Mouse (Mus musculus) inflammation-experienced regulatory T-cells, adult 6 months (primary cell): ENCODE data around the gene Coq7. TPM values are rescaled to one million over a fixed set of nuclear protein-coding genes. Genes with fewer than 3 reads are reported as not detected.

Source experiments
- ATAC-seq: one replicate; pipeline ENCODE4 v1.8.0; 2017
- polyA plus RNA-seq, 3 experiments: library from polyadenylated mRNA; unstranded; fragments of 100-300 nt; shearing (Covaris generic); gene quantifications; one replicate each; pipeline ENCODE4 v1.2.1; 2017

Gene Coq7
- polyA plus RNA-seq, 3 experiments from 2014 or later: 9.3 to 17.3 (median 11.1) TPM

GRCm38 (mm10) chr7:118494892-118495579, 38.1 kb downstream of the Coq7 start:
- no peak for ATAC-seq

GRCm38 (mm10) chr7:118493892-118494291, 39.3 kb downstream of the Coq7 start:
- ATAC-seq: no peak

DNA sequence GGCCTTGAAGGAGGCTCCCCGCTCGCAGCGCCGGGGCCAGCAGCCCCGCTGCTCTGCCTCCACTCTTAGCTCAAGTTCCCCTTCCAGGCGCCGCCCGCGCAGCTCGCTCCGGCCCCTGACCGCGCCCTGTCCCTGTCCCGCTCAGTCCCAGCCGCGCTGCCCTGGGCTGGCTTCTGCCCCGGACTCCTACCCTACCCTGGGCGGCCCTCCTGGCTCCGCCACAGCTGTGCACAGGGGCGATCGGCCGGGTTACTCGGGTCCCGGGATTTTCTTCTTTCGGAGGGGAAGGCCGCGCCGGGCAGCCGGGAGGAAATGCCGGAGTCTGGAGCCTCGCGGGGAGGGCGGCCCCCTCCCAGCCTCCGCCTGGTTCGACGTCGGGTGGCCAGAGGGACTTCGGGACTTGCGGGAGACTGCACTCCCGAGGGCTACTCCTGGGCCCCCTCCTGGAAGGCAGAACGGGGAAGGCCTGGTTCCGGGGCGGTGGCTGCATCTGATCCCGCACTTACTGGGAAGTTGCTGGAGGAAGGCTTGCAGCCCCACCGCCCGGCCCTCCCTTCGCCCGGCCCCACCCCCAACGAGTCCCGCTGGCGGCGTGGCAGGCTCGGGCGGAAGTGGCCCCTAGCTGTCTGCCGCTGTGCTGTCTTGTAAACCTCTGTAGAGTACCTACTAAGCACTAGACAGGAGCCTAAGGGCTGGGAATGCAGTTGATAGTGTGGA, 41.6 kb downstream of the Coq7 start, which contains the start of gene Itpripl2:
Itpripl2 (minus strand) TSS at position 545 of the 717 bp plus-strand sequence.
- ATAC-seq: peak; percentile 89

GRCm38 (mm10) chr7:118490666-118491430, 42.3 kb downstream of the Coq7 start:
- ATAC-seq: peak; percentile 22

- no peak for ATAC-seq
Measured at GRCm38 (mm10) chr7:118489706-118490665, 43.2 kb downstream of the Coq7 start.

GRCm38 (mm10) chr7:118488060-118488664, 45.0 kb downstream of the Coq7 start:
- no peak for ATAC-seq

DNA sequence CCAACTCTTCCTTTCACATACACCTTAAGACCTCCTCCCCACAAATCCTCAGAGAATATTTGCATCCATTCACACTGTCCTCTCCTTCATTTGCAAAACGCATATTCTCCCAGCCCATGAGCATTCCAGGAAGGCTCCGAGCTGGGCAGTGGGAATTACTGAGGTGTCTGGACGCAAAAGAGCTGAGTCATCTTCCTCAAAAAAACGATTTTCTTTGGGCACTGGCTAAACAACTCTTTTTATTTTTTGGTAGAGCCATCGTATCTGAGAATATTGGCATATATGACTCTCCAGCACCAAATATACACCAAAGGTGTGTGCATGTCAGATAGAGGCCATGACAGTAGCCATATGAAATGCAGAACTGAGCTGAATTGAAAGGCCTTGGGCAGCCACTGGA, 46.2 kb downstream of the Coq7 start:
- ATAC-seq: no peak

- ATAC-seq: no peak
Measured at GRCm38 (mm10) chr7:118483996-118484395, 49.2 kb downstream of the Coq7 start.

DNA sequence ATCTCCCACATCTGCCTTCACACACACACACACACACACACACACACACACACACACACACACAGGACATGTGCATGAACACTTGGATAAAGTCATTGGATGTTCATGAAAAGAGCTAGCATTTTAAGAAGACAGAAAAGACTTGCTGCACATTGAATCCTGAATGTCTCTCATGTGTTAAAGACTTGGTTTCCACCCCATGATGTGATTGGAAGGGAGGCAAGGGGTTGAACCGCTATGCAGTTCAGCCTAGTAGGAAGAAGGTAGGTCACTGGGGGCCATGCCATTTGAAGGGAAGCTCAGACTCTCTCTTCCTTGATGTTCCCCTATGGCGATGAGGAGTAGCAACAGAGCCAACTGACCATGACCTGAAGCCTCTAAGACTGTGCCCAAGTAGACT, 51.2 kb downstream of the Coq7 start:
- ATAC-seq: no peak

- no peak for ATAC-seq
Measured at GRCm38 (mm10) chr7:118481047-118481810, 51.9 kb downstream of the Coq7 start.

- ATAC-seq: no peak
Measured at GRCm38 (mm10) chr7:118480160-118480709, 52.9 kb downstream of the Coq7 start.

- ATAC-seq: no peak
Measured at GRCm38 (mm10) chr7:118478835-118479312, 54.3 kb downstream of the Coq7 start.

GRCm38 (mm10) chr7:118476428-118476827, 56.7 kb downstream of the Coq7 start:
- no peak for ATAC-seq

- ATAC-seq: no peak
Measured at GRCm38 (mm10) chr7:118475008-118475705, 58.0 kb downstream of the Coq7 start.

GRCm38 (mm10) chr7:118472886-118473285, 60.3 kb downstream of the Coq7 start:
- ATAC-seq: no peak

- ATAC-seq: no peak
Measured at GRCm38 (mm10) chr7:118468060-118468459, 65.1 kb downstream of the Coq7 start.

DNA sequence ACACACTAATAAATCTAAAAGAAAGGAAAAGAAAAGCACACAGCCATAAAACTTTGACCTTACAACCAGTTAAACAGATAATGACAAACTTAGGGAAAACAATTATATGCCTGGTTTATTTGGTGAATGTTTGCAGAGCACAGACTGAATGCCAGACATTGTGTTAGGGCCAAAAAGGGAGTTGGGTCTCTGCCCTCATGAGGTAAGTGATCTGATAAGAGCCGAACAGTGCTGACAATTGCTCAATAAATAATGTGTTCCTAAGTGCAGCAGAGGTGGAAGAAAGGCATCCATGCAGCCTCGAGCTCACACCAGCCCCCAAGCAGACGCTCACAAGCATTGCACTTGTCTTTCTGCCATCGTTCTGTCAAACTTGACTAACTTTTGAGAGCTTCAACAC, 68.7 kb downstream of the Coq7 start:
- ATAC-seq: no peak

DNA sequence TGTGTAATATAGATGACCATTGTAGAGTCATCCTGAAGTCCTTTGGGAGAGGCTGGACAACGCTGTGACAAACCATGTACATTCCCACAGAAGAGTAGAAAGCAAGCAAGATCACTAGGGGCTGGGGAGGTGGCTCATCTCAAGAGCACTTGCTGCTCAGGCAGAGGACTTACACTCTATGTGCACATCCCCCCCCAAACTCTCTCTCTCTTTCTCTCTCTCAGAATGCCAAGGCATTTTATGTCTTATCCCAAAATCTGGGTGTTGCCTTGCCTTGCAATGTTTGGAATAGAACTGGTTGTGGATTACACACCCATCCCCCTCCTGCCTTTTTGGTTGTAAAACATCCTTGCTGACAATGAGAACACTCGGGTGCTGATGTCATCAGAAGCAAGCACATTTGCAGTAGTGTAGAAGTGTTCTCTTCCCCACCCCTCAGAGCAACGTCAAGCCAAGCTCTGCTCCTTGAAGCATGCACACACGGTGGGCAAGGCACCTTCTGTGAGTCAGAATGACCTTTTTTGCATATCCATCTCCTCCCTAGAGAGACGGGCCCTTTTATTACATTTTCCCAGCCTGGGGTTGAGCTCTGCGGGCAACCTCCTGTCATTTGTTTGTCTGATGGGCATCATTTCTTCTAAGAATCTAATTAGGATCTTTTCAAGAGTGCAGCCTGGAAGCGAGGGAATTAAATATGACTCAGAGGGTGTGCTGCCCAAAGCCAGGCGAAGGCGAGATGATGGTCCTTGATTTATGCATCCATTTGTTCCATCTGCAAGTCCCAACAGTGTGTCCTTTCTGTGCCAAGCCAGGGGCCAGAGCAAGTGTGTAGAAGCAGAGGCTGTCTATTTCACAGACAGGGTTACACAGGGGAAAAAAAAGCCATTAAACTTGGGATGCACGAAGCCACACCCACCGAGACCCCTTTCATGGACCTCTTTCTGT, 70.1 kb downstream of the Coq7 start:
- no peak for ATAC-seq
